Mouse (Mus musculus): ENCODE measurements at regions not wholly inside any gene's neighbourhood (a gene's known extent, or its start where the extent isn't known, plus 50 kb on each side); places are given as distances from the start of the nearest gene placed in this dataset.
A peak's percentile ranks its signal among the peaks of the same experiment; 100 is the strongest.

DNA sequence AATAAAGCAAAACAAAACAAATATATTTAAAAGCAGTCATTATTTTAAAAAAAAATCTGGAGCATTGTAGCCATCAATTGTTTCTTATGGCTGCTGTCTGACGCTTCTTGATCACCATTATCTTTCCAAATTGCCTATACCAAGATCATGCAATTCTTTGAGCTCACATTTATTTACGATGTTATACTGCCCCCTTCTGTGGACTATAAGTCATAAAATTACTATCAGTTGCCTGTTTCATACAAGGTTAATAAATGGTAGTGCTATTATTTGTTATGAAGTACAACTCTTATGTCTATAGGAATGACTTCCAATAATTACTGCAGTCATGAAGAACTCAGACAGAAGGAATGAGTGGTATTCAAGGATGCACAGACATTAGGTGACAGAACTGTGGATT is 57.3 kb upstream of the Eda2r start:
- no peak for DNase-seq

DNA sequence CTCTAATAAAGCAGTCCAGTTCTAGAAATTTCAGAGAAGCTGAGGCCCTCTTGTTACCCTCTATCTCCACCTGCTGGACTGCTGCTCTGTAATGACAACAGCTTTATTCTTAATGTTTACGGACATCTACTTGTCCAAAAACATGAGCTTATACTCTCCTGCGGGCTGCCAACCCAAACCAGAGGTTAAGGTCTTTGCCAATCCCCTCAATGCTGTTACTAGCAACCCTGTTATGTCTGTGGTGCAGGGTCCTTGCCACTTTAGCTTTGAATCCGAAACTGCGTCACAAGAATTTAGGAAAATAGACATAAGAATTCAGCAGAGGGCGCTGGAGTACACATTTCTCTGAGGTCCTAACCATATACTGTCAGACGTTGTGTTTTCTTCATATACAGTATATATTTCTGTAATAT is 54.4 kb upstream of the Eda2r start:
- peak; percentile 4 for DNase-seq
